Mouse (Mus musculus): ENCODE data around the gene Cmpk1. TPM values are rescaled to one million over a fixed set of nuclear protein-coding genes. Genes with fewer than 3 reads are reported as not detected.

Gene Cmpk1
- polyA plus RNA-seq, 1 experiment from 2014 or later = 229 TPM

DNA sequence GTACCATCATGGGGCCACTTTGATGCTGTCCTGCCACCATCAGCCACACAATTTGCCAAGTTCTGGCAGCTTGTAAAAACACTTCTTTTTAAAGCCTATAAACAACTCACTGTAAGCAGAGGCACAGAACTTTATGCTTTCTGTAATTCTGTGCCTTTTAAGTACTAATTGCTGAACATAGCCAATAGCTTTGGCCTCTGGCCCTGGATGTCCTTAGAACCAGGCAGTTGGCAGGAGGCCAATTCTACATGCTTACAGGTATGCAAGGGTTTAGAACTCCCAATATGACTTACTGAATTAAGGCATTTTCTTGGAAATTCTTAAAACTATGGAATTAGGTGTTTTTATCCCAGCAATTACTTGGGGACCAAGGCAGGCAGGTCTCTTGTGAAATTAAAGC, 29.6 kb downstream of the Cmpk1 start:
- ATAC-seq = no peak
- Histone ChIP-seq H3K27me3 (ENCODE audit: control insufficient read depth, insufficient read depth, low read depth, low read length) (no peaks in the 10 kb centered on the region), H3K4me3 (ENCODE audit: low read depth, low read length) (no peak overlapping the region), H3K4me2 (ENCODE audit: low read length) (no peak overlapping the region), H3K9me3 (replicated peaks; ENCODE audit: control insufficient read depth, low read length, poor library complexity, severe bottlenecking) (no peaks in the 10 kb centered on the region), H3K9ac (ENCODE audit: low read depth, low read length) (no peak overlapping the region), H3K36me3 (ENCODE audit: control insufficient read depth, insufficient read depth, low read length) (0 out of 2 replicates have a peak, but pooled peaks cover 3% of the 10 kb centered on the region), H3K4me1 (ENCODE audit: control insufficient read depth, insufficient read depth, low read length) (no peaks in the 10 kb centered on the region), H3K27ac (ENCODE audit: low read length) (no peak overlapping the region)

DNA sequence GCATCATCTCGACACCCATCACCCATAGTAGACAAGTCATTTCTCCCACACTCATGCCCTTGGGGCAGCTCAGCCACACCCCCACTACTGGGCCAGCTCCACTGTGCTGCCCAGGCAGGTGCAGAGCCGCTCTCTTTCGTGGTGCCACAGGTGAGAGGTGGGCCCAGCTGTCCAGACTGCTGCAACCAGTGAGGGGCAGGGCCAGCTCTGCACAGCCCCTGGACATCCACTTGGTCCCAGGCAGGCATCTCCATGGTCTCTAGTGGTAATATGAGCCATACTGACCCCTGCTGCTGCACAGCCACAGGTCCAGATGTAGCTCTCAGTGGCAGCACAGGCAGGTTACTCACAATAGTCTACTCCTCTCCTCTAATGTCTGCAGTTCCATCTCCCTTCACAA, 33.9 kb downstream of the Cmpk1 start:
- no peaks in the 10 kb centered on the region for H3K4me1 ChIP-seq (ENCODE audit: control insufficient read depth, insufficient read depth, low read length)
- H3K27ac ChIP-seq (ENCODE audit: low read length) = no peak overlapping the region
- no peaks in the 10 kb centered on the region for H3K9me3 ChIP-seq (replicated peaks; ENCODE audit: control insufficient read depth, low read length, poor library complexity, severe bottlenecking)
- ATAC-seq = peak; percentile 65
- H3K4me2 ChIP-seq (ENCODE audit: low read length) = no peak overlapping the region
- 83% methylated on average over 3 of the region's 3 CpGs for WGBS
- no peak overlapping the region for H3K4me3 ChIP-seq (ENCODE audit: low read depth, low read length)
- no peak overlapping the region for H3K9ac ChIP-seq (ENCODE audit: low read depth, low read length)
- no peaks in the 10 kb centered on the region for H3K27me3 ChIP-seq (ENCODE audit: control insufficient read depth, insufficient read depth, low read depth, low read length)
- H3K36me3 ChIP-seq (ENCODE audit: control insufficient read depth, insufficient read depth, low read length) = no peaks in the 10 kb centered on the region

- no peak for ATAC-seq
- H3K4me2 ChIP-seq (ENCODE audit: low read length) = no peak overlapping the region
- H3K9ac ChIP-seq (ENCODE audit: low read depth, low read length) = no peak overlapping the region
- no peak overlapping the region for H3K27ac ChIP-seq (ENCODE audit: low read length)
- peaks cover 2% of the 10 kb centered on the region; the same call in 1 of the 2 replicates for H3K27me3 ChIP-seq (ENCODE audit: control insufficient read depth, insufficient read depth, low read depth, low read length)
- H3K36me3 ChIP-seq (ENCODE audit: control insufficient read depth, insufficient read depth, low read length) = no peaks in the 10 kb centered on the region
- WGBS = 72% methylated on average over 7 of the region's 7 CpGs
- H3K4me3 ChIP-seq (ENCODE audit: low read depth, low read length) = no peak overlapping the region
- no peaks in the 10 kb centered on the region for H3K4me1 ChIP-seq (ENCODE audit: control insufficient read depth, insufficient read depth, low read length)
- no peaks in the 10 kb centered on the region for H3K9me3 ChIP-seq (replicated peaks; ENCODE audit: control insufficient read depth, low read length, poor library complexity, severe bottlenecking)
Observed at GRCm38 (mm10) chr4:114947852-114948481, 39.1 kb downstream of the Cmpk1 start.

- ATAC-seq = peak; percentile 92
- no peaks in the 10 kb centered on the region for H3K9me3 ChIP-seq (replicated peaks; ENCODE audit: control insufficient read depth, low read length, poor library complexity, severe bottlenecking)
- H3K4me1 ChIP-seq (ENCODE audit: control insufficient read depth, insufficient read depth, low read length) = no peaks in the 10 kb centered on the region
- H3K27me3 ChIP-seq (ENCODE audit: control insufficient read depth, insufficient read depth, low read depth, low read length) = peaks cover 2% of the 10 kb centered on the region; the same call in 1 of the 2 replicates
- H3K9ac ChIP-seq (ENCODE audit: low read depth, low read length) = no peak overlapping the region
- H3K36me3 ChIP-seq (ENCODE audit: control insufficient read depth, insufficient read depth, low read length) = no peaks in the 10 kb centered on the region
- H3K4me3 ChIP-seq (ENCODE audit: low read depth, low read length) = no peak overlapping the region
- WGBS = 32% methylated on average over 6 of the region's 6 CpGs
- H3K4me2 ChIP-seq (ENCODE audit: low read length) = no peak overlapping the region
- no peak overlapping the region for H3K27ac ChIP-seq (ENCODE audit: low read length)
Observed at GRCm38 (mm10) chr4:114947395-114947794, 39.6 kb downstream of the Cmpk1 start.

DNA sequence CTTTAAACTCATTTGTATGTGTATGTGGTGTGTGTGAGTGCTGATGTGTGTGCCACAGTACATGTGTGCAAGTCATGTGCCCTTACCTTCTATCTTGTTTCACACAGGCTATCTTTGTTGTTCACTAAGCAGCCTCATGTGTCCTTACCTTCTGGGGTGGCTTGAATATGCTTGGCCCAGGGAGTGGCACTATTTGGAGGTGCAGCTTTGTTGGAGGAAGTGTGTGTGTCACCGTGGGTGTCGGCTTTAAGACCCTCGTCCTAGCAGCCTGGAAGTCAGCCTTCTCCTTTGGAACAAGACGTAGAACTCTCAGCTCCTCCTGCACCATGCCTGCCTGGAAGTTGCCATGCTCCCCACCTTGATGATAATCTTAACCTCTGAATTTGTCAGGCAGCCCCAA, 40.6 kb downstream of the Cmpk1 start:
- H3K36me3 ChIP-seq (ENCODE audit: control insufficient read depth, insufficient read depth, low read length) = no peaks in the 10 kb centered on the region
- no peak overlapping the region for H3K4me2 ChIP-seq (ENCODE audit: low read length)
- peaks cover 2% of the 10 kb centered on the region; the same call in 1 of the 2 replicates for H3K27me3 ChIP-seq (ENCODE audit: control insufficient read depth, insufficient read depth, low read depth, low read length)
- no peak for ATAC-seq
- no peak overlapping the region for H3K4me3 ChIP-seq (ENCODE audit: low read depth, low read length)
- H3K4me1 ChIP-seq (ENCODE audit: control insufficient read depth, insufficient read depth, low read length) = 0 out of 2 replicates have a peak, but pooled peaks cover 3% of the 10 kb centered on the region
- no peaks in the 10 kb centered on the region for H3K9me3 ChIP-seq (replicated peaks; ENCODE audit: control insufficient read depth, low read length, poor library complexity, severe bottlenecking)
- 91% methylated on average over 4 of the region's 4 CpGs for WGBS
- H3K9ac ChIP-seq (ENCODE audit: low read depth, low read length) = no peak overlapping the region
- H3K27ac ChIP-seq (ENCODE audit: low read length) = no peak overlapping the region

GRCm38 (mm10) chr4:114945021-114945420, 42.0 kb downstream of the Cmpk1 start:
- H3K27me3 ChIP-seq (ENCODE audit: control insufficient read depth, insufficient read depth, low read depth, low read length) = peaks cover 2% of the 10 kb centered on the region; the same call in 1 of the 2 replicates
- H3K4me2 ChIP-seq (ENCODE audit: low read length) = no peak overlapping the region
- H3K27ac ChIP-seq (ENCODE audit: low read length) = no peak overlapping the region
- no peak overlapping the region for H3K4me3 ChIP-seq (ENCODE audit: low read depth, low read length)
- H3K36me3 ChIP-seq (ENCODE audit: control insufficient read depth, insufficient read depth, low read length) = no peaks in the 10 kb centered on the region
- H3K9me3 ChIP-seq (replicated peaks; ENCODE audit: control insufficient read depth, low read length, poor library complexity, severe bottlenecking) = no peaks in the 10 kb centered on the region
- WGBS = 34% methylated on average over 5 of the region's 5 CpGs
- 0 out of 2 replicates have a peak, but pooled peaks cover 3% of the 10 kb centered on the region for H3K4me1 ChIP-seq (ENCODE audit: control insufficient read depth, insufficient read depth, low read length)
- H3K9ac ChIP-seq (ENCODE audit: low read depth, low read length) = no peak overlapping the region
- no peak for ATAC-seq

- no peak for ATAC-seq
- WGBS = 50% methylated on average over 8 of the region's 8 CpGs
- H3K27me3 ChIP-seq (ENCODE audit: control insufficient read depth, insufficient read depth, low read depth, low read length) = peaks cover 2% of the 10 kb centered on the region; the same call in 1 of the 2 replicates
- H3K9ac ChIP-seq (ENCODE audit: low read depth, low read length) = no peak overlapping the region
- H3K4me3 ChIP-seq (ENCODE audit: low read depth, low read length) = no peak overlapping the region
- H3K36me3 ChIP-seq (ENCODE audit: control insufficient read depth, insufficient read depth, low read length) = no peaks in the 10 kb centered on the region
- no peaks in the 10 kb centered on the region for H3K9me3 ChIP-seq (replicated peaks; ENCODE audit: control insufficient read depth, low read length, poor library complexity, severe bottlenecking)
- no peak overlapping the region for H3K4me2 ChIP-seq (ENCODE audit: low read length)
- H3K27ac ChIP-seq (ENCODE audit: low read length) = no peak overlapping the region
- H3K4me1 ChIP-seq (ENCODE audit: control insufficient read depth, insufficient read depth, low read length) = 0 out of 2 replicates have a peak, but pooled peaks cover 3% of the 10 kb centered on the region
Observed at GRCm38 (mm10) chr4:114942583-114942982, 44.5 kb downstream of the Cmpk1 start.

GRCm38 (mm10) chr4:114942112-114942511, 44.9 kb downstream of the Cmpk1 start:
- H3K4me2 ChIP-seq (ENCODE audit: low read length) = no peak overlapping the region
- no peak overlapping the region for H3K9ac ChIP-seq (ENCODE audit: low read depth, low read length)
- H3K9me3 ChIP-seq (replicated peaks; ENCODE audit: control insufficient read depth, low read length, poor library complexity, severe bottlenecking) = no peaks in the 10 kb centered on the region
- 0 out of 2 replicates have a peak, but pooled peaks cover 3% of the 10 kb centered on the region for H3K4me1 ChIP-seq (ENCODE audit: control insufficient read depth, insufficient read depth, low read length)
- H3K27me3 ChIP-seq (ENCODE audit: control insufficient read depth, insufficient read depth, low read depth, low read length) = peaks cover 2% of the 10 kb centered on the region; the same call in 1 of the 2 replicates
- no peaks in the 10 kb centered on the region for H3K36me3 ChIP-seq (ENCODE audit: control insufficient read depth, insufficient read depth, low read length)
- no peak overlapping the region for H3K27ac ChIP-seq (ENCODE audit: low read length)
- H3K4me3 ChIP-seq (ENCODE audit: low read depth, low read length) = no peak overlapping the region
- 43% methylated on average over 4 of the region's 4 CpGs for WGBS
- ATAC-seq = no peak

GRCm38 (mm10) chr4:114941311-114941710, 45.7 kb downstream of the Cmpk1 start:
- Histone ChIP-seq H3K9me3 (replicated peaks; ENCODE audit: control insufficient read depth, low read length, poor library complexity, severe bottlenecking) (no peaks in the 10 kb centered on the region), H3K36me3 (ENCODE audit: control insufficient read depth, insufficient read depth, low read length) (no peaks in the 10 kb centered on the region), H3K4me3 (ENCODE audit: low read depth, low read length) (no peak overlapping the region), H3K4me1 (ENCODE audit: control insufficient read depth, insufficient read depth, low read length) (0 out of 2 replicates have a peak, but pooled peaks cover 3% of the 10 kb centered on the region), H3K9ac (ENCODE audit: low read depth, low read length) (no peak overlapping the region), H3K4me2 (ENCODE audit: low read length) (no peak overlapping the region), H3K27ac (ENCODE audit: low read length) (no peak overlapping the region), H3K27me3 (ENCODE audit: control insufficient read depth, insufficient read depth, low read depth, low read length) (peaks cover 2% of the 10 kb centered on the region; the same call in 1 of the 2 replicates)
- 83% methylated on average over 4 of the region's 4 CpGs for WGBS
- ATAC-seq = no peak

All from midbrain, embryonic 16.5 days (tissue).